Mouse (Mus musculus): ENCODE measurements around the gene Acat1. TPM values are rescaled to one million over a fixed set of nuclear protein-coding genes. Genes with fewer than 3 reads are reported as not detected.

The Acat1 gene
- polyA plus RNA-seq, 1 experiment from 2014 or later = 103 TPM

Other genes starting within 250 kb of the Acat1 start
- gene Kdelc2, start 226.4 kb downstream of the Acat1 start, polyA plus RNA-seq (2015; fragmentation: Nextera tagmentation; extraction: Ambion mirVana) = 5.6 and 5.7 TPM in 2 replicates
- gene 4930550C14Rik, start 208.1 kb downstream of the Acat1 start, polyA plus RNA-seq (2015; fragmentation: Nextera tagmentation; extraction: Ambion mirVana) = 0.17 and 0.18 TPM in 2 replicates
- gene Atm, start 73.6 kb downstream of the Acat1 start, polyA plus RNA-seq (2015; fragmentation: Nextera tagmentation; extraction: Ambion mirVana) = 14.7 and 16.2 TPM in 2 replicates
- gene Npat, start 73.3 kb downstream of the Acat1 start, polyA plus RNA-seq (2015; fragmentation: Nextera tagmentation; extraction: Ambion mirVana) = 13.5 and 13.6 TPM in 2 replicates
- 45.5 and 47.3 TPM in 2 replicates for gene Cul5, start 59.6 kb upstream of the Acat1 start, polyA plus RNA-seq (2015; fragmentation: Nextera tagmentation; extraction: Ambion mirVana)
- gene Rab39, start 95.8 kb upstream of the Acat1 start, polyA plus RNA-seq (2015; fragmentation: Nextera tagmentation; extraction: Ambion mirVana) = 3.2 and 3.6 TPM in 2 replicates
- 3.6 and 3.9 TPM in 2 replicates for gene Slc35f2, start 161.2 kb upstream of the Acat1 start, polyA plus RNA-seq (2015; fragmentation: Nextera tagmentation; extraction: Ambion mirVana)
- 0.16 TPM in 1 of 2 replicates, not detected in the other for gene Sln, start 239.8 kb upstream of the Acat1 start, polyA plus RNA-seq (2015; fragmentation: Nextera tagmentation; extraction: Ambion mirVana)